Mouse (Mus musculus): ENCODE results near the gene Fut2.

The Fut2 gene

DNA sequence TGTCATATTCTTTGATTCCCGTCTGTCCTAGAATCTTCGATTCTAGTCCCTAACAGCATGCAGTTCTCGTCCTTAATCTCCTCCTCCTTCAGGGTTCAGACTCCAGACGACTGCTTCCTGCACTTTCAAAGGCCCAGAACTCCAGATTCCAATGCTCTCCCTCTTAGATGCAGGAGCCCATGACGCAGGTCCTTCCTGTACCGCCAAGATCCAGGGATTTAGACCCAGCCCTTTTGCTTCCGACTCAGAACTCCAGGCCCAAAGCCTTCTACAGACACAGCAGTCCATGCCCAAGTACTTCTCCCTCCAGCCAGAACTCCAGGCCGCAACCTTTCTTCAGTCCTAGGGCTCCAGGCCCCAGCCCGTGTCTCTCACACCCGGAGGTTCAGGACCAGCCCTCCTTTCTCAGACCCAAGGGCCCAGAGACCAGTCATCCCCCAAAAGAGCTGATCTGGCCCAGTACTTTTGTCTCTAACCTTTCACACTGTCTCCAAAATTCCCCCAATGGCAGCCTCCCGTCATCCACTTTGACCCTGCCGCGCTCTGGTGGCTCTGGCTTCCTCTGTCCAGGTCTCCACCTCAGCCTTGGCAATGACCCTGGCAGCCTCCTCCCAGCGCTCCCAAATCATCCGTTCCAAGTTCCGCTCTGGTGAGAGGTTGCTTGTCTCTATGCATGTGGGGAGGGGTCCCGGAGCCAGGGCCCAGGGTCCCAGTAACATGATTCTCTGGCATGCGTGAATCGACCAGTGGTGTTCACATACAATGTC lies 25.8 kb downstream of the Fut2 start:
- CTCF ChIA-PET: no interaction called here

DNA sequence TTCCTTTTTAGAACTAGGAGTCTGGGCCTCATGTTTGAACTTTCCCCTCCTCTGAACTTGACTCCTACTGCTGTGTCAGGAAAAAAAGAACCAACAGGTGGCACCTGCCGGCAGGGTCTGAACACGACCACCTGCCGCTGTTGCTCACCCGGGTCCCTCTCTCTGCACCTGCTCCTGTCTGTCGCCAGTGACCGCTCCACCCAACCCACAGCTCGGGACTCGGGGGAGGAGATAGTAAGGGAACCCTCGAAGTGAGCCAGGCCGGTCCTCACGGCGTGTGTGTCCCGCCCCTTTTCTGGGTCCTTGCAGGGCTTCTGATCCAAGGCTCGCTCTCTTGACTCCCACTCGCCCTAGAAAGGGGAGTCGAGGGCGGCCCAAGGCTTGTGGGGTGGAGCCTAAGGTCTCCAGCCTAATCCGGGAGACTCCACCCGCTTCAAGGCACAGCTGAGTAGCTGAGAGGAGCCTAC lies 26.6 kb downstream of the Fut2 start, which contains the start of gene Mamstr:
Gene Mamstr (plus strand): TSS at position 417 of the 467 bp plus-strand sequence.
- CTCF ChIA-PET: interaction anchor here (0.6 kb wide), 1 partner anchor 26 kb away, joined by 4 read pairs; no protein-coding TSS in a partner anchor

DNA sequence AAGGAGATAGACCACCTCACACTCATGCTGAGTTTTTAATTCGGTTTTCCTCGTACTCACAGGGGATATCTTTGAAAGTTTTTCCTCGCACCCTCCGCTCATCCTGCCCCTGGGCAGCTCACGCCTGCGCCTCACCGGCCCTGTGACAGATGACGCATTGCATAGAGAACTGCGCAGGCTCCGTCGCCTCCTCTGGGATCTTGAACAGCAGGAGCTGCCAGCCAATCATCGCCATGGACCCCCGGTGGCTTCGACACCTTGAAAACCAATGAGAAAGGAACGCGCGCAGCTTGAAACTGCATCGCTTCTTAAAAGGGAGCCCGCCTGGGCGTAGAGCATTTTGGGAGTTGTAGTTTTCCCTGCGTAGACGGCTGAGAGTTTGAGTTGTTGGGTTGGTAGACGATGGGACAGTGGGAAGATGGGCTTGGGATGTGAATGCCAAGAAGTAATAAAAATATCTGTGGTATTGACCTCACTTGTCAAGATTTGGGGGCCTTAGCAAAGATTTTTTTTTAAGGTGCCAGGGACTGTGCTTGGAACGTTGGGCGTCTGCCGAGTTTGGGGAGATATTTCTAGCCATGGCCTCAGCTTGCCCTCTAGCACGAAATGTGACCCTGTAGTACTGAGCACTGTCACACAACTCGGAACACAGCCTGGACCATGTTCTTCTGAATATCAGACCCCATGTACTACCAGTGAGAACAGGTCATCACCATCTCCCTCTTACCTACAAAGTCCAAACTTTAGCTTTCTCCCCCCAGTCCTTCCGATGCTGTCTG lies 27.4 kb downstream of the Fut2 start:
- CTCF ChIA-PET: interaction anchor here (0.6 kb wide), 1 partner anchor 26 kb away, joined by 4 read pairs; no protein-coding TSS in a partner anchor

DNA sequence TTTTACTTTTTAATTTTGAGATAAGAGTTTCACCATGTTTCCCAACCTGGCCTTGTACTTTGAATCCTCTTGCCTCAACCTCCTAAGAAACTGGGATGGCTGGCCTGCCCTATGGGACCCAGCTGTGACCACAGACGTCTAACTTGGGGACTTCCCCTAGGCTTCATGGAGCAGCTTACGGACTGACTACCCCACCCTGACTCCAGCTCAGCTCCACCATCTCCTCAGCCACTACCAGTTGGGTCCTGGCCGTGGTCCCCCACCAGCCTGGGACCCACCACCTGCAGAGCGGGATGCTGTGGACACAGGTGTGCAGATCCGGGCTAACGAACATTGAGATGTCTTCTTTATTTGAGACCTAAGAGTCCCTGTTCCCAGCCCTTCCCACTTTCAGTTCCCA lies 28.5 kb downstream of the Fut2 start:
- CTCF ChIA-PET: no interaction called here

DNA sequence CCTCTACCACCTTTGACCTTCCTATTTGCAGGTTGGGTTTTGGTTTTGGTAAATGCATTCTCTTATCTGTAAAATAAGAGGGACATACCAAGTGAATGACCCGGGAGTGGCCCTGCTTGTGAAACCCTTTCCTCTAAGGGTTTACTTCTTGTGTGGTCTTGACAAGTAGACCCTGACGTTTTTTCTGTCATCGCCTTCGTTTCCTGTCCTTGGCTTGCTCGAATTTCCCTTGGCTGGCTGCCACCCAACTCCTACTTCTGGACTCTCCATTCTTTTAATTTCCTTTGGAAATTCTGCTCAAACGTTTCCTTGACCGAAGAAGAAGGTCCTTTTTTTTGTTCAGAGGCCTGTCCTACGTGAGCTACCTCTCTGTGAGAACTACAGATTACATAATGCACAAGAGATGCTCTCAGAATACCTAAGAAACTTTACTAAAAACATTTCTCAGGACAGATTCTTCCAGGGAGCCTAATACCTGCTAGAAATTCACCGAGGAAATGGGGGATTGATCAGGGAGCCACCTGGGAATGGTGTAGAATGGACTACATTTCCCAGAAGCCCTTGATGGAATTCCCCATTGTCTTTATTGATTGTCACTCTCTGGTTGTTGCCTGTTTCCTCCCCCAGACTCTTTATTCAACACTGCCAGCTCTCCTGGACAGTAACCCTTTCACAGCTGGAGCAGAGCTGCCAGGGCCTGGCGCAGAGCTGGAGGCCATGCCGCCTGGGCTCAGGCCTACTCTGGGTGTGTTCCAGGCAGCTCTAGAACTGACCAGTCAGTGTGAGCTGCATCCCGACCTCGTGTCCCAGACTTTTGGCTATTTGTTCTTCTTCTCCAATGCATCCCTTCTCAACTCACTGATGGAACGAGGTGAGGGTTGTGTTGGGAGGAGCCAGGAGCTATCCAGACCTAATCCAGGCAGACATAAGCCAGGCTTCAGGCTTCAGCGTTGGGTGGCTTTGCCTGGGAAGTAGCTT lies 30.2 kb downstream of the Fut2 start:
- CTCF ChIA-PET: interaction anchor here (0.7 to 0.9 kb wide), 2 partner anchors 9 to 79 kb away, joined by 3 to 4 read pairs; no protein-coding TSS in a partner anchor

DNA sequence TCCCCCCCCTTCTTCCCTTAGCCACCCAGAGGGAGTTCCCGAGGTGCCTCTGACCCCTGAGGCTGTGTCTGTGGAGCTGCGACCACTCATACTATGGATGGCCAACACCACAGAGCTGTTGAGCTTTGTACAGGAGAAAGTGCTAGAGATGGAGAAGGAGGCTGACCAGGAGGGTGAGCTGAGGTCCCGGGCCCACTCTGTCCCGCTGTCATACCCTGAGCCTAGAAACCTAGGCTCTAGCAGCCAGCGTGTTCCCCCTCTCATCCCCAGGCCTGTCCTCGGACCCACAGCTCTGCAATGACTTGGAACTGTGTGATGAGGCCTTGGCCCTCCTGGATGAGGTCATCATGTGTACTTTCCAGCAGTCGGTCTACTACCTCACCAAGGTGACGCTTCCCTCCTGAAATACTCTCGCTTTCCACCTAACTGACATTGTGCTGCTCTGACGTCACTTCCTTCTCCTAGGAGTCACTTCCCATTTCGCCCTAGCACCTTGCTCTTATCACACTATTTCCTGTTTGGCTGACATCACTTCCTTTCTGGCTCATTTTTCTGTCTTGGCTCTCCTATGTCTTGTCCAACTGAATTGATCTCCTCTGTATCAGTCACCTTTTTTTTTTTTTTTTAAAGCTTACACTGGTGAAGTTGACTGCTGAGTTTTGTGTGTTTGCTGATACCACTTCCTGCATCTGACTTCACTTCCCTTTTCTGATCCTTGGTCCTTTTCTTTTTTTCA lies 31.1 kb downstream of the Fut2 start:
- CTCF ChIA-PET: interaction anchor here (0.7 to 0.9 kb wide), 2 partner anchors 10 to 78 kb away, joined by 3 to 4 read pairs; no protein-coding TSS in a partner anchor

DNA sequence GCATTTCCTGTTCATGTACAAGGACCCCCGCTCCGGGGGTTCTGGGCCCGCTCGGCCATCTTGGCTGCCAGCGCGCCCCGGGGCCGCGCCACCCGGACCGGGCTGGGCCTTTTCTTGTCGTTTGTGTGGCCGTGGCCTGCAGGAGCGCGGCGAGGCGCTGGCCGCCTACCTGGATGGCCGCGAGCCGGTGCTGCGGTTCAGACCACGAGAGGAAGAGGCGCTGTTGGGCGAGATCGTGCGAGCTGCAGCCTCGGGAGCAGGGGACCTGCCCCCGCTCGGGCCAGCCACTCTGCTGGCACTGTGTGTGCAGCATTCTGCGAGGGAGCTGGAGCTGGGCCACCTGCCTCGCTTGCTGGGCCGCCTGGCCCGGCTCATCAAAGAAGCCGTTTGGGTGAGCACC lies 33.7 kb downstream of the Fut2 start:
- CTCF ChIA-PET: no interaction called here

DNA sequence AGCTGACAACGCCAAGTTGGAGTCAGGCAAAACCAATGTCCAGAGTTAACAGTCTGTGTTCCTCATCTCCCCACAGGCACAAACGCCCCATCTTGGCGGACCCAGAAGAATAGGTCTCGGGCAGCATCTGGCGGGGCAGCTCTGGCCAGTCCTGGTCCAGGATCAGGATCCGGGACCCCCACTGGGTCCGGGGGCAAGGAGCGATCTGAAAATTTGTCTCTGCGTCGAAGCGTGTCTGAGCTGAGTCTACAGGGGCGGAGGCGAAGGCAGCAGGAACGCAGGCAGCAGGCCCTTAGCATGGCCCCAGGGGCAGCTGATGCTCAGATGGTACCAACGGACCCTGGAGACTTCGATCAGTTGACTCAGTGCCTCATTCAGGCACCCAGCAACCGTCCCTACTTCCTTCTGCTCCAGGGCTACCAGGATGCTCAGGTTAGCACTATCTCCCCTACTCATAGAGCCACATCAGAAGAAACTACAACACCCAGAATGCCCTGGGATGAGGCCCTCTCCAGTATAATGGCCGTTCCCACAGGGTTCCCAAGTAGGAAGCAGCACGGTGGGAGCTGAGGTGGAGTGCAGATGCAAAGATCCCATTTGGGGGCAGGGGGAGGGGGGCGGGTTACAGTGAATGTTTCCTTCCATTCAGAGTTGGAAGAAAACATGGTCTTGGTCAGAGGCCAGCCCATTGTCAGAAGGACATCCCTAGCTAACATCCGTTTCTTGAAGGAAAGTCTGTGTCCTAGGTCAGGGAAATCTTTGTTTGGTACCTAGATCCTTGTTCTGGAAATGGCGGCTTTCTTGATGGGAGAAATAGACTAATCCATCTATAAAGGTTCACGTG lies 35.9 kb downstream of the Fut2 start:
- CTCF ChIA-PET: no interaction called here

DNA sequence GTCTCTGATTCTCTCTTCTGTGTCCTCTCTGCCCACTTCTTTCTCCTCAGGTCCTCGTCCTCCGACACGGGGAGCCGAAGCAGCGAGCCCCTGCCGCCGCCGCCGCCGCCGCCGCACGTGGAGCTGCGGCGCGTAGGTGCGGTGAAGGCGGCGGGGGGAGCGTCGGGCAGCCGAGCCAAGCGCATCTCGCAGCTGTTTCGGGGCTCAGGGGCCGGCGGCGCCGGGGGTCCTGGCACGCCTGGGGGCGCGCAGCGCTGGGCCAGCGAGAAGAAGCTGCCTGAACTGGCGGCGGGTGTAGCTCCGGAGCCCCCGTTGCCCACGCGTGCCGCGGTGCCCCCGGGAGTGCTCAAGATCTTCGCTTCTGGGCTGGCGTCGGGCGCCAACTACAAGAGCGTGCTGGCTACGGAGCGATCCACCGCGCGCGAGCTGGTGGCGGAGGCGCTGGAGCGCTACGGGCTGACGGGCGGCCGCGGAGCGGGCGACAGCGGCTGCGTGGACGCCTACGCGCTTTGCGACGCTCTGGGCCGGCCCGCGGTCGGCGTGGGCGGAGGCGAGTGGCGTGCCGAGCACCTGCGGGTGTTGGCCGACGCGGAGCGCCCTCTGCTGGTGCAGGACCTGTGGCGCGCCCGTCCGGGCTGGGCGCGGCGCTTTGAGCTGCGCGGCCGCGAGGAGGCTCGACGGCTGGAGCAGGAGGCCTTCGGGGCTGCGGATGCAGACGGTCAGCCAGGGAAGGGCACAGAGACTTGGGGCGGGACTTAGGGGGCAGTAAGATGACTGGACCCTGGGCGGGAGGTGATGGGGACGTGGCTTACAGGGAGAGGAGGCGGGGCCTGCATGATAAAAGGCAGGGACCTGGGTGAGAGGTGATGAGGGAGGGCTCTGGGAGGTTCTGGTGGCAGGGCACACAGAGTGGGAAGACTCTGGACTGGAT lies 37.6 kb downstream of the Fut2 start:
- CTCF ChIA-PET: interaction anchor here (0.7 kb wide), 1 partner anchor 925 kb away, joined by 3 read pairs; no protein-coding TSS in a partner anchor

DNA sequence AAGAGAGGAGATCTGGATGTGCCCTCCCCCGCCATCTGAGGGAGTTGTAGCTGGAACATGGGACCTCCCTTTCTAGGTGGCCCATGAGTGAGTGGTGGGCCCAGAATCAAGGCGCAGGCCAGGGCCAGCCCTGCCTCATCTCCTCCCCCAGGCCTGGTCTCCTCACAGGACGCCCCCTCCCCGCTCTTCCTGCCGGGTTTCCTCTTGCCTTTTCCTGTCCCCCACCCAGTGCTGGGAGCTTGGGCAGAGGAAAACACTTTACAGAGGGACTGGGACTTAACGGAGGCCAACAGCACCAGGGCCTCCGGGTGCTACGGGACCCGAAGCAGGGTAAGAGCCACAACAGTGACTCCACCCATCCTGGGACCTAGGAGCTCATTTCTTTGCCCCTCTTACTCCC lies 38.9 kb downstream of the Fut2 start, which contains the start of gene Rasip1:
Gene Rasip1 (plus strand): TSS at position 228 of the 400 bp plus-strand sequence.
- CTCF ChIA-PET: no interaction called here

DNA sequence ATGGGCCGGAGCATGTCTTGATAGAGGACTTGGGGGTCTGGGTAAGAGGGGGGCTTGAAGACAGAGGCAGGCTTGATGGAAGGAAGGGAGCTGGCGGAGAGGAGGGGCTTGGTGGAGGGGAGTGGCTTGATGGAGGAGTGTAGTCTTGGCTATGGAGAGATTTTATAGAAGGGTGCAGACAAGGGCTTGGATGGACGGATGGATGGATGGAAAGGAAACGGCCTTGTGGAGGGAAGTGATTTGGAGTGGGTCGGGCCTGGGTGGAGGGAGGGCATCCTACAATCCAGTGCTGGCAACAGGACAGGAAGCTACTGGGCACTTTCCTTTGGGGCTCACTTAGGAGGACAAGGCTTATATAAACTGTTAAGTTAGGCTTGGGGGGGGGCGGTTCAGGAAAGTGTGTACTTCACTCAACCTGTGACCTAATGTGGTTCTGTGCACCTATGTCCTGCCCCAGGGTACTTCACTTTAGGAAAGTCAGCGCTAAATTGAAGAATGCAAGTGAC lies 39.6 kb downstream of the Fut2 start:
- CTCF ChIA-PET: no interaction called here

DNA sequence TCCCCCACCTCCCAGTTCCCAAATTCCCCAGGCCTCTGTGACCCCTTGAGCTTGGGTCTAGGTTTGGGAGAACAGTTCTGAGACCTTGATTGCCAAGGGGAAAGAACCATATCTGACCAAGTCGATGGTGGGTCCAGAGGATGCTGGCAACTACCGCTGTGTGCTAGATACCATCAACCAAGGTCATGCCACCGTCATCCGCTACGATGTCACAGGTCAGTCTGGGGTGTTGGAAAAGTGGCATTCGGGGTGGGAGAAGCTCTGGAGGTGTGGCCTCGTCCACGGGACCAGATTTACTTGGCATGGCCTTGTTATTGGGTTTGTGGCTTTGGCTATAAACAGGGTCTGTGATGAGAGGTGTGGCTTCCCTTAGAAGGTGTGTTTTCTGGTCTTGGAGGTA lies 40.7 kb downstream of the Fut2 start:
- CTCF ChIA-PET: no interaction called here

DNA sequence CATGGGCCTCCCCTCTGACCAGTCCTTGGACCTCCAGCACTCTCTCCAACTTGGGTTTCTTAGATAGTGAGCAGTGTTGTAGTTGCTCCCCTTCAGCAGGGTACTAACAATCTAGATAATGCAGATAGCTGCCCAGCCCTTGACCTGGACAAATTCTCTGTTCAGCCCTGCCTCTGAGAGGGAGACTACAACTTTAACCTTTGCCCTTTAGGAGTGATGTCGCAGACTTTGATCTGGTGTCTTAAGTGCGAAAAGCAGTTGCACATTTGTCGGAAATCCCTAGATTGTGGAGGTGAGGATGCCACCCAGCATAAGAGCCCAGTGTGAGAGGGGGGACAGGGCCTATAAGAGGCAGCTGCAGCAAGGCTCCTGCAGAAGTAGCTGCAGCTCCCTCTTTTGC lies 41.5 kb downstream of the Fut2 start:
- CTCF ChIA-PET: no interaction called here

DNA sequence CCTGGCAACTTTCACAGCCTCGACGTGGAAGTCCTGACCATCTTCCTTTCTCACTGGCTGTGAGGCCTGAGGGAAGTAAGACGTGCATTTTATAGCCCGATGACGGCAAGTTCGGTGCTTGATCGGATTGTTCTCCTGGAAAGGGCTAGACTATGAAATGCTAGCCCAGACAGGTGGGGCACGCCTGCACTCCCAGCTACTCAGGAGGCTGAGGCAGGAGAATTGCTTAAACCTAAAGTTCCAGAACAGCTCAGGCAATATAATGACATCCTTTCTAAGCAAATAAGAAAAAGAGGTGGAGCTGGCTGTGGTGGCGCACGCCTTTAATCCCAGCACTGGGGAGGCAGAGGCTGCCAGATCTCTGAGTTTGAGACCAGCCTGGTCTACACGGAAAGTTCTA lies 42.7 kb downstream of the Fut2 start:
- CTCF ChIA-PET: no interaction called here

DNA sequence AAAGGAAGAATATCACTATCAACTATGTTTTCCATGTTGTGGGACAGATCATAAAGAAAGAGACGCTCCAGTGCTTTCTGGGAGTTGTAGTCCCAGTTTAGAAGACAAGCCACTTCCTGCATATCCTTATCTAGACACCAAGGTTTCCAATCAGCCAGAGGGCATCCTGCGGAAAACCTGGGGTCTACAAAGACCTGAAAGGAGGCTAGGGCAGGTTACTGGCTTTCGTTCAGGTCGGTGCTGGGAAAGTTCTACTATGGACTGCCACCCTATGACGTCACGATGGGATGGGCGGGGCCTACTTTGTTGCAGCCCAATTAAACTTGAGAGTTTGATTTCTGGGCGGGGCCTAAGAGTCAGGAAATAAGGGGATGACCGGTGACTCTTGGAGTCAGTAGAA lies 44.8 kb downstream of the Fut2 start, which contains the start of gene Izumo1:
Gene Izumo1 (plus strand): TSS at position 369 of the 400 bp plus-strand sequence.
- CTCF ChIA-PET: interaction anchor here (1.0 kb wide), 1 partner anchor 380 kb away, joined by 3 read pairs; no protein-coding TSS in a partner anchor

DNA sequence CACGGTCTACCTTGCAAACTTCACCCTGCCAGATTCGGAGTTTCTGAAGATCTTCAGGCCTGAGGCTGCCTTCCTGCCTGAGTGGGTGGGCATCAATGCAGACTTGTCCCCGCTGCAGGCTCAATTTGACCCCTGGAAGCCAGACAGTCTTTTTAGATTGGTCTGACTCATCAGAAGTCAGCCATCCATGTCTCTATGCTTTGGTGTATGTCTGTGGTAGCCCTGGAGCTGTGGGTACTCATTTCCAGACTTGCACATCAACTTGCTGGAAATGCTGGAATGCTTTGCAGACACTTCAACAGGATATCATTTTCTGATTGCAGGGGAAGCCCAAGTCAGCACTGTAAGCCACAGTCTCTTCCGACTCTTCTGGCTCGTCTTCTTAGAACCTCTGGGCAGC lies 46.6 kb downstream of the Fut2 start:
- CTCF ChIA-PET: no interaction called here

DNA sequence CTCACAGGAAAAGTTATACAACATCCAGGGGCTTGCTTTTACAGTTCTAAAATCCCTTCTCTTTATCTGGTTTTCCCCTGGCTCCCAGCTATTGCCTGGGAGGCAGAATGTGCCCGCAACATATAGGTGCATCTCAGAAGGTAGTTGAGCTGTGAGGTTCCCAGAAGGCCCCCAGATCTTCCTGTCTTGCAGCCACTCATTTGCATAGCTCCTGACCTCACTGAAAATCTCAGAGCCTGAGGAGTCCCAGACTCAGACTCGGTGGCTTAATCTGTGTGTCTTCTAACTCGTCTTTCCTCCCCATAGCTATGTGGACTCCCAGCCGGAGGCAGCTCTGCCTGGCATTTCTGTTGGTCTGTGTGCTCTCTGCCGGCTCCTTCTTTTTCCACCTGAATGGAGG lies 47.9 kb downstream of the Fut2 start:
- CTCF ChIA-PET: interaction anchor here (0.6 kb wide), 1 partner anchor 15 kb away, joined by 4 read pairs; no protein-coding TSS in a partner anchor

DNA sequence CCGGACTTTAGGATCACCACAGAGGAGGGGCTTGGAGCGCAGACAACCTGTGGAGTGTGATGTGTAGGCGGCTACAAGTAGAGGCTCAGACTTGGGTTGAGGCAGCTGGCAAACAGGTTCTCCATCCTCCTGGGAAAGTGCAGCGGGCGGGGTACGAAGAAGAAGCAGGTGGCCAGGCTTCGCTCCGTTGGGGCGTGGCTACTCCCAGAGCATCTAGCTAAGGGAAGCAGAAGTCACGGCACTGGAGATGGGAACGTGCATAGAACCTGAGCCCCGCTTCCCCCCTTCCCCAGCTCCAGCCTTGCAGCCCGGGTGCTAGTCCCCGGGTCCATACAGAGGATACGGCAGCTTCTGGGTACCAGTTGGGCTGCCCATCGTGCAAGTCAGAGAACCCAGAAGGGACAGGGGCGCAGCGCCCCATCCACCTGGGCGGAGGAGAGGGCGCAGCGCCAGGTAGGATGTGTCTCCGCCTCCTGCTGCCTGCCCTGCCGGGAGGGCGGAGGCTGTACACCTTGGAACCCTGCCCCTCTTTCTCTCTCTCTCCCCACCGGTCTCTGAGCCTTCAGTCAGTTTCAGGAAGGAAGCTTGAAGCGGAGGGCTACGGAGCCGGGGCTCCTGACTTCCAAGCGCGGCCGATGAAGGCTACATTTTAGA lies 49.0 kb downstream of the Fut2 start, which contains the start of gene Fut1:
Gene Fut1 (plus strand): TSS at position 248 of the 654 bp plus-strand sequence.
- CTCF ChIA-PET: no interaction called here
